Mouse (Mus musculus) lung, adult 2 months (tissue): ENCODE data around the gene Med18. TPM values are rescaled to one million over a fixed set of nuclear protein-coding genes. Genes with fewer than 3 reads are reported as not detected.

Source experiments
- DNase-seq: peaks from one replicate; pipeline ENCODE4 v3.0.0; 2022
- H3K4me1 ChIP-seq: fragments of 200-500 bp; 2 replicates; pipeline ENCODE4 v1.6.1; 2011; ENCODE audit warnings: low read length; ENCODE audit not compliant: control insufficient read depth, insufficient read depth
- H3K4me3 ChIP-seq: fragments of 200-500 bp; replicated peaks from 2 replicates; pipeline ENCODE3; 2011; ENCODE audit warnings: low read depth, mild to moderate bottlenecking, control low read depth, low read length; ENCODE audit errors: extremely low read depth
- CTCF ChIP-seq: fragments of 200-500 bp; IDR thresholded peaks from 2 replicates; pipeline ENCODE4 v1.5.1; 2011; ENCODE audit warnings: mild to moderate bottlenecking, low read length, control low read depth; ENCODE audit not compliant: insufficient read depth
- POLR2A ChIP-seq: fragments of 200-500 bp; IDR thresholded peaks from 2 replicates; pipeline ENCODE4 v1.6.1; 2011; ENCODE audit warnings: low read depth, mild to moderate bottlenecking, control low read depth, low read length, borderline replicate concordance; ENCODE audit errors: extremely low read depth
- WGBS: fragments of 180-500 bp; shearing (Covaris S2); methylation state at CpG from one replicate; pipeline ENCODE4 v1.1.7; 2018; 5-methylcytosine and 5-hydroxymethylcytosine counted together
- polyA plus RNA-seq: library from polyadenylated mRNA; depleted of rRNA; stranded (reverse); fragments of >200 nt; gene quantifications from 2 replicates; pipeline ENCODE4 v1.2.3, GENCODE M21; 2012

The Med18 gene
- polyA plus RNA-seq, 1 experiment, result 4.3 TPM

GRCm38 (mm10) chr4:132460225-132460624 lies 3.5 kb downstream of the Med18 start:
- H3K4me1 ChIP-seq, result no peaks in the 10 kb centered on the region; the same call in 1 of the 2 replicates
- TF ChIP-seq POLR2A (no peak), CTCF (no peak)
- no peak for DNase-seq
- H3K4me3 ChIP-seq, result no peak overlapping the region
- 82% methylated on average over 8 of the region's 8 CpGs for WGBS

GRCm38 (mm10) chr4:132455561-132455960 lies 8.2 kb downstream of the Med18 start:
- TF ChIP-seq POLR2A, result no peak
- TF ChIP-seq CTCF, result no peak
- Histone ChIP-seq H3K4me1 (no peaks in the 10 kb centered on the region), H3K4me3 (no peak overlapping the region)
- no peak for DNase-seq
- 90% methylated on average over 6 of the region's 6 CpGs for WGBS

GRCm38 (mm10) chr4:132455146-132455545 lies 8.6 kb downstream of the Med18 start:
- no peak for DNase-seq
- H3K4me1 ChIP-seq, result no peaks in the 10 kb centered on the region
- WGBS, result 70% methylated on average over 3 of the region's 3 CpGs
- no peak for TF ChIP-seq CTCF
- TF ChIP-seq POLR2A, result no peak
- H3K4me3 ChIP-seq, result no peak overlapping the region

GRCm38 (mm10) chr4:132454216-132454615 lies 9.5 kb downstream of the Med18 start:
- WGBS, result 81% methylated on average over 6 of the region's 6 CpGs
- no peak for TF ChIP-seq POLR2A
- TF ChIP-seq CTCF, result no peak

GRCm38 (mm10) chr4:132449778-132450177 lies 13.9 kb downstream of the Med18 start:
- no peak for DNase-seq
- no peaks in the 10 kb centered on the region for H3K4me1 ChIP-seq
- TF ChIP-seq POLR2A (no peak), CTCF (no peak)
- no peak overlapping the region for H3K4me3 ChIP-seq
- WGBS, result 57% methylated on average over 3 of the region's 3 CpGs

More at GRCm38 (mm10) chr4:132454216-132454615, 9.5 kb downstream of the Med18 start:
- Histone ChIP-seq H3K4me1 (no peaks in the 10 kb centered on the region), H3K4me3 (no peak overlapping the region)
- DNase-seq, result no peak

- no peak overlapping the region for H3K4me3 ChIP-seq
- WGBS, result 58% methylated on average over 12 of the region's 12 CpGs
- H3K4me1 ChIP-seq, result no peaks in the 10 kb centered on the region
- no peak for DNase-seq
- TF ChIP-seq CTCF (no peak), POLR2A (no peak)
These were observed 17.6 kb downstream of the Med18 start for GRCm38 (mm10) chr4:132446105-132446504.

GRCm38 (mm10) chr4:132444516-132444915 lies 19.2 kb downstream of the Med18 start:
- no peak for TF ChIP-seq POLR2A
- TF ChIP-seq CTCF, result no peak
- no peak overlapping the region for H3K4me3 ChIP-seq
- H3K4me1 ChIP-seq, result no peaks in the 10 kb centered on the region
- no peak for DNase-seq
- 79% methylated on average over 8 of the region's 8 CpGs for WGBS

GRCm38 (mm10) chr4:132437857-132438256 lies 25.9 kb downstream of the Med18 start:
- WGBS, result 38% methylated on average over 11 of the region's 11 CpGs
- TF ChIP-seq POLR2A (no peak), CTCF (no peak)
- no peak for DNase-seq
- no peak overlapping the region for H3K4me3 ChIP-seq
- H3K4me1 ChIP-seq, result peaks cover 2% of the 10 kb centered on the region

- DNase-seq, result no peak
- no peak for TF ChIP-seq CTCF
- no peak for TF ChIP-seq POLR2A
- WGBS, result 13% methylated on average over 14 of the region's 14 CpGs
- H3K4me3 ChIP-seq, result no peak overlapping the region
- peaks cover 2% of the 10 kb centered on the region for H3K4me1 ChIP-seq
These were observed 30.9 kb downstream of the Med18 start for GRCm38 (mm10) chr4:132432717-132433372.

- Histone ChIP-seq H3K4me3 (no peak overlapping the region), H3K4me1 (peaks cover 2% of the 10 kb centered on the region; the same call in 1 of the 2 replicates)
- no peak for TF ChIP-seq POLR2A
- no peak for TF ChIP-seq CTCF
- 21% methylated on average over 9 of the region's 9 CpGs for WGBS
- DNase-seq, result no peak
These were observed 35.6 kb downstream of the Med18 start for GRCm38 (mm10) chr4:132428022-132428542.
